Mouse (Mus musculus) hindbrain, embryonic 13.5 days (tissue): ENCODE measurements around the gene Prtn3. TPM values are rescaled to one million over a fixed set of nuclear protein-coding genes. Genes with fewer than 3 reads are reported as not detected.
A peak's percentile ranks its signal among the peaks of the same experiment; 100 is the strongest.

Experiments
- ATAC-seq: fragments of 200-750 bp; cut with Nextera tagmentation; 2 replicates; pipeline ENCODE4 v1.8.0; 2017; ENCODE audit warnings: moderate TSS enrichment; ENCODE audit not compliant: low FRiP score
- H3K27ac ChIP-seq: fragments of 300-500 bp; sonication (generic); 2 replicates; pipeline ENCODE4 v1.5.1; 2015; ENCODE audit warnings: inconsistent platforms, mild to moderate bottlenecking, moderate library complexity
- H3K27me3 ChIP-seq: fragments of 300-500 bp; sonication (generic); 2 replicates; pipeline ENCODE4 v1.6.1; 2015; ENCODE audit warnings: mild to moderate bottlenecking, inconsistent platforms
- H3K36me3 ChIP-seq: fragments of 300-500 bp; sonication (generic); 2 replicates; pipeline ENCODE4 v1.6.1; 2015; ENCODE audit warnings: mild to moderate bottlenecking, inconsistent platforms
- H3K4me1 ChIP-seq: fragments of 300-500 bp; sonication (generic); replicated peaks from 2 replicates; pipeline ENCODE4 v1.6.1; 2015; ENCODE audit warnings: inconsistent platforms
- H3K4me2 ChIP-seq: fragments of 300-500 bp; sonication (generic); 2 replicates; pipeline ENCODE4 v1.6.1; 2015; ENCODE audit warnings: inconsistent platforms, mild to moderate bottlenecking, moderate library complexity
- H3K4me3 ChIP-seq: fragments of 300-500 bp; sonication (generic); 2 replicates; pipeline ENCODE4 v1.5.1; 2015; ENCODE audit warnings: mild to moderate bottlenecking, inconsistent platforms
- H3K9ac ChIP-seq: fragments of 300-500 bp; sonication (generic); 2 replicates; pipeline ENCODE4 v1.6.1; 2015; ENCODE audit warnings: mild to moderate bottlenecking, inconsistent platforms
- H3K9me3 ChIP-seq: fragments of 300-500 bp; sonication (generic); 2 replicates; pipeline ENCODE4 v1.6.1; 2016; ENCODE audit warnings: inconsistent platforms
- WGBS: fragments of 180-500 bp; shearing (Covaris S2); methylation state at CpG from one replicate; pipeline ENCODE4 v1.1.7; 2015; 5-methylcytosine and 5-hydroxymethylcytosine counted together
- polyA plus RNA-seq: library from polyadenylated mRNA; unstranded; fragments of >200 nt; fragmentation: Nextera tagmentation; extraction: Ambion mirVana; gene quantifications from 2 replicates; pipeline ENCODE4 v1.2.1, GENCODE M21; 2015

Gene Prtn3
- polyA plus RNA-seq, 1 experiment from 2014 or later: 15.6 TPM

DNA sequence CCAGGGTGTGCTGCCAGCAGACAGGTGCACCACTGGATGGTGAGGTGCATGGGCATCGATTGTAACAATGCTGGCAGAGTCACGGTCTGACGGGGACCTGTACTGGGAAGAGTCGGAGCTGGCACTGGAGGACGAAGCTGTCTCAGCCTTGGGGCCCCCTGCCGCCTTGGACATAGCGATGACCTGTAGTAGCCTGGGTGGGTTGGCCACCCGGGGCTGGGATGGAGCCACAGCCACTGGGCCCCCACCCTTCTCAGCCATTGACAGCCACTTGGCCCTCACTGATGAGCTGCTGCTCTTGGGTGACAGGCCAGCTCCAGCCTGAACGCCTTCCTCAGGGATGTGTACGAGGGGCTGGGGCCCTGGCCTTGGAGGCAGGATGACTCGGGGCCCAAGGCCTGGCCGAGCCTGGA is 9.1 kb upstream of the Prtn3 start:
- Histone ChIP-seq H3K9ac (0 out of 2 replicates have a peak overlapping the region, but pooled peaks have one; percentile 46), H3K4me2 (no peak overlapping the region), H3K9me3 (no peaks in the 10 kb centered on the region), H3K27ac (peak overlapping the region; percentile 61), H3K36me3 (peaks cover 88% of the 10 kb centered on the region), H3K27me3 (no peaks in the 10 kb centered on the region), H3K4me3 (no peak overlapping the region), H3K4me1 (peaks cover 62% of the 10 kb centered on the region)
- no peak for ATAC-seq
- WGBS: 70% methylated on average over 12 of the region's 12 CpGs

DNA sequence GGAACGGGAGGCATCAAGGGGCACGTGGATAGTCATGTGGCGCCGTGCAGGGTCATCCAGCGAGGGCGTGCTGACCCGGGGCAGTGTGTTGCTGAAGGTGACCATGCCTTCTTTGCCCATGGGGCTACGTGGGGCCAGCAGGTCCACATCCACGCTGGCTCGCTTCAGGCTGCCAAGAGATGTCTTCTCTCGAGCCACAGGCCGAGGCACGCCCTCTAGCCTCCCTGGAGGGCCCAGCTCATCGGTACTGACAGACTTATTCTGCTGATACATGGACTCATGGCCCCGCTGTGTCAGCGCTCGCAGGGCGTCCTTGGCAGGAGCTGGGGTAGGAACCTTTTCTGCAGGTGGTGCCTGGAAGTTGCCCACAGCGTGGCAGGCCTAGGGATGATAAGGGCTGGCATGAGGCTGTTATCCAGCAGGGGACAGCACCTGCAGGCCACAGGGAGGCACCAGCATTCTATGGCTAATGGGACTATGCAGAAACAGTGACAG is 8.4 kb upstream of the Prtn3 start:
- no peaks in the 10 kb centered on the region for H3K27me3 ChIP-seq
- no peak overlapping the region for H3K4me2 ChIP-seq
- peak; percentile 5; the same call in 1 of the 2 replicates for ATAC-seq
- peak overlapping the region; percentile 46; the same call in 1 of the 2 replicates for H3K9ac ChIP-seq
- H3K36me3 ChIP-seq: peaks cover 86% of the 10 kb centered on the region
- no peak overlapping the region for H3K4me3 ChIP-seq
- peak overlapping the region; percentile 61 for H3K27ac ChIP-seq
- H3K9me3 ChIP-seq: no peaks in the 10 kb centered on the region
- peaks cover 64% of the 10 kb centered on the region for H3K4me1 ChIP-seq
- 72% methylated on average over 19 of the region's 19 CpGs for WGBS

DNA sequence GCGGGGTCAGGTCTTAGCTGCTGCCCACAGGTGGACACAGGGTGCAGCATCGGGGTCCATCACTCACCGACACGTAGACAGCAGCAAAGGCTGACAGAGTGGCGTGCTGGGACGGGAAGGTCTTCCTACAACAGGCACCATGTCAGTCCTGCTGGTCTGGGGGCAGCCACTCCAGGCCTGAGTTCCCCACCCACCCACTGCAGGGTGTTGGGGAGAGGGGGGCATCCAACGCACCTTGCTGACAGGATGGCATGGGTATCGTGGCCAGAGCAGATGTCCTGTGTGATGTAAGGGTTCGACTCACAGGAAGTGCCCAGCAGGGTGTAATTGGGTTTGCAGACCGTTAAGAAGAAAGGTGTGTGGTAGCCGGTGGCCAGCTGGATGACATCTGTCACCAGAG is 7.7 kb upstream of the Prtn3 start:
- no peak overlapping the region for H3K4me3 ChIP-seq
- H3K27me3 ChIP-seq: no peaks in the 10 kb centered on the region
- no peak for ATAC-seq
- 0 out of 2 replicates have a peak overlapping the region, but pooled peaks have one; percentile 8 for H3K9ac ChIP-seq
- 0 out of 2 replicates have a peak overlapping the region, but pooled peaks have one; percentile 61 for H3K27ac ChIP-seq
- H3K36me3 ChIP-seq: peaks cover 86% of the 10 kb centered on the region
- no peaks in the 10 kb centered on the region for H3K9me3 ChIP-seq
- peaks cover 66% of the 10 kb centered on the region for H3K4me1 ChIP-seq
- WGBS: 82% methylated on average over 11 of the region's 11 CpGs
- no peak overlapping the region for H3K4me2 ChIP-seq

- no peaks in the 10 kb centered on the region for H3K27me3 ChIP-seq
- H3K36me3 ChIP-seq: peaks cover 42% of the 10 kb centered on the region
- peak overlapping the region; percentile 63 for H3K4me3 ChIP-seq
- peak overlapping the region; percentile 97; the same call in 1 of the 2 replicates for H3K9ac ChIP-seq
- no peak for ATAC-seq
- no peaks in the 10 kb centered on the region for H3K9me3 ChIP-seq
- peak overlapping the region; percentile 98 for H3K4me2 ChIP-seq
- peaks cover 64% of the 10 kb centered on the region for H3K4me1 ChIP-seq
- no peak overlapping the region for H3K27ac ChIP-seq
- 93% methylated on average over 8 of the region's 8 CpGs for WGBS
Measured at GRCm38 (mm10) chr10:79871845-79872244, 2.4 kb upstream of the Prtn3 start.

- H3K4me1 ChIP-seq: peaks cover 56% of the 10 kb centered on the region
- no peak for ATAC-seq
- peak overlapping the region; percentile 97 for H3K9ac ChIP-seq
- H3K4me2 ChIP-seq: peak overlapping the region; percentile 98
- H3K4me3 ChIP-seq: peak overlapping the region; percentile 63
- H3K27me3 ChIP-seq: no peaks in the 10 kb centered on the region
- H3K27ac ChIP-seq: peak overlapping the region; percentile 96
- no peaks in the 10 kb centered on the region for H3K9me3 ChIP-seq
- 42% methylated on average over 3 of the region's 3 CpGs for WGBS
- peaks cover 34% of the 10 kb centered on the region for H3K36me3 ChIP-seq
Measured at GRCm38 (mm10) chr10:79872862-79873261, 1.4 kb upstream of the Prtn3 start.

DNA sequence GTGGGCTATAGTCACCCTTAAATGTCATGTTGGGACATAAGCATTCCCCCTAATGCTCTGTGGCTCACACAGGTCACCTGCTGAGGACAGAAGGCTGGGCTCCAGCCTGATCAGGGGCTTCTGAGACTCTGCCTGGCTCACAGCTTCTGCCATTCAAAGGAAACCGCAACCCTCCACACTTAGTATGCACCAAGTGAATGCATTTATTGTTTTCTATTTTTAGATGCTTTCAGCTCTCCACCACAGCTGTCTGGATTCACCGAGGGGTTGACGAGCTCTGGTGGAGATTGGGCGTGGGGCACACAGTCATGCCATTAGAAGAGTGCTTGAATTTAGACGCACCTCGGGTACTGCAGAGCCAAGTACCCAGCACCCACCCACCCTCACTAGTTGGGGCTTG is 963 bp upstream of the Prtn3 start:
- peak; percentile 7; the same call in 1 of the 2 replicates for ATAC-seq
- no peaks in the 10 kb centered on the region for H3K27me3 ChIP-seq
- peaks cover 56% of the 10 kb centered on the region for H3K4me1 ChIP-seq

GRCm38 (mm10) chr10:79873715-79874289 is 474 bp upstream of the Prtn3 start:
- Histone ChIP-seq H3K27ac (peak overlapping the region; percentile 96), H3K9ac (peak overlapping the region; percentile 97), H3K4me2 (peak overlapping the region; percentile 98), H3K27me3 (no peaks in the 10 kb centered on the region), H3K9me3 (no peaks in the 10 kb centered on the region), H3K4me1 (peaks cover 54% of the 10 kb centered on the region), H3K36me3 (peaks cover 30% of the 10 kb centered on the region), H3K4me3 (peak overlapping the region; percentile 63)
- peak; percentile 13 for ATAC-seq
- WGBS: under 1% methylated on average over 26 of the region's 26 CpGs

More for the DNA sequence above, 963 bp upstream of the Prtn3 start:
- Histone ChIP-seq H3K9ac (peak overlapping the region; percentile 97), H3K4me2 (peak overlapping the region; percentile 98), H3K27ac (peak overlapping the region; percentile 96), H3K9me3 (no peaks in the 10 kb centered on the region), H3K4me3 (peak overlapping the region; percentile 63), H3K36me3 (peaks cover 32% of the 10 kb centered on the region)
- 2% methylated on average over 6 of the region's 6 CpGs for WGBS

GRCm38 (mm10) chr10:79877174-79877573 is 2.9 kb downstream of the Prtn3 start:
- WGBS: 50% methylated on average over 1 of the region's 1 CpGs
- H3K9me3 ChIP-seq: no peaks in the 10 kb centered on the region
- H3K9ac ChIP-seq: no peak overlapping the region
- no peaks in the 10 kb centered on the region for H3K36me3 ChIP-seq
- no peak overlapping the region for H3K27ac ChIP-seq
- peaks cover 24% of the 10 kb centered on the region for H3K27me3 ChIP-seq
- no peak overlapping the region for H3K4me2 ChIP-seq
- ATAC-seq: no peak
- H3K4me1 ChIP-seq: peaks cover 27% of the 10 kb centered on the region
- H3K4me3 ChIP-seq: no peak overlapping the region

DNA sequence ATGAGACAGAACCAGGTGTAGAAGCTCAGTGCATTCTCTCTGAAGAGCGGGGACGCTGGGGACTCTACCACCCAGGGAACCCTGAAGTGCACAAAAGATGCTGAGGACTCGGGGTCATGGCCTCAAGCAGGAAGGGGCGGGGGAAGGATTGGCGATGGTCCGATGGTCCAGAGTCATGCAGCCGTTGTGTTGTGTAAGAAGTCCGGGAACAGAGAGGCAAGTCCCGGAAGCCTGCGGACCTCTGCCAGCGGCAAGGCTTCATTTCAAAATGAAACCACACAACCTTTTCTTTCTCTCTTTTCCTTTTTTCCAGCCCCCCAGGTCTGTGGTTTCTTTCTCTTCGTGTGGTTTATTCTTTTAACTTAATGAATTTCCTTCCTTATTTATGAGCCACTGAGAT is 3.5 kb downstream of the Prtn3 start:
- Histone ChIP-seq H3K27ac (no peak overlapping the region), H3K9me3 (no peaks in the 10 kb centered on the region), H3K9ac (no peak overlapping the region), H3K36me3 (no peaks in the 10 kb centered on the region), H3K27me3 (peaks cover 30% of the 10 kb centered on the region), H3K4me1 (peaks cover 25% of the 10 kb centered on the region), H3K4me2 (no peak overlapping the region), H3K4me3 (no peak overlapping the region)
- ATAC-seq: no peak
- 43% methylated on average over 12 of the region's 12 CpGs for WGBS

DNA sequence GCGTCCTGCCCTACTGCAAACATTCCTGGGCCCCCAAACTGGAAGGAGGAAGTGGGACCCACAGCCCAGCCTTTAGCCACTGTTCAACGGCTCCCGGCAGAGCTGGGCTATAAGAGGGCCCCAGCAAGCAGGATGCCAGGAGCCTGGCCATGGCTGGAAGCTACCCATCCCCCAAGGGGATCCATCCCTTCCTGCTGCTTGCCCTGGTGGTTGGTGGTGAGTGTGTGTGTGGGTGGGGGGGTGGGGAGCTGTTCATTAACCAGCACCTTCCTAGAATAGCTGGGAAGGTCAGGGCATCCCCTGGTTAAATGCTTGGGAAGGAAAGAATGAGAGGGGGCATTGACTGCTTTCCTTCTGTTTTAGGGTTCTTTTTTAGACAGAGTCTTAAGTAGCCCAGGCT is 5.3 kb downstream of the Prtn3 start:
- Histone ChIP-seq H3K9me3 (no peaks in the 10 kb centered on the region), H3K9ac (no peak overlapping the region), H3K27me3 (peaks cover 45% of the 10 kb centered on the region), H3K36me3 (no peaks in the 10 kb centered on the region), H3K4me3 (no peak overlapping the region), H3K4me1 (peaks cover 26% of the 10 kb centered on the region), H3K27ac (no peak overlapping the region), H3K4me2 (no peak overlapping the region)
- WGBS: 40% methylated on average over 3 of the region's 3 CpGs
- no peak for ATAC-seq

GRCm38 (mm10) chr10:79880721-79881120 is 6.4 kb downstream of the Prtn3 start:
- Histone ChIP-seq H3K9me3 (no peaks in the 10 kb centered on the region), H3K4me1 (peaks cover 16% of the 10 kb centered on the region)
- no peak for ATAC-seq

DNA sequence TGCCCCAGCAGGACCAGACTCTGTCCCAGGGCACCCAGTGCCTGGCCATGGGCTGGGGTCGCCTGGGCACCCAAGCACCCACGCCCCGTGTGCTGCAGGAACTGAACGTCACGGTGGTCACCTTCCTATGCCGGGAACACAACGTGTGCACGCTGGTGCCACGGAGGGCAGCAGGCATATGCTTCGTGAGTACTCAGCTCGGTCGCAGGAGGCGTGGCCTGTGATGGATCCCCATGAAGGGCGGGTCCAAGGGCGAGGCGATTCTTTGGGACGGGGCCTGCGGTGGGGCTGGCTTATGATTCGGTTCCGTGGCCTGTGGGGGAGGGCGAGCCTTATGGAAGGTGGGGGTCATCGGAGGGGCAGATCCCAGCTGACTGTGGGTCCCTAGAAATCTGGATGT is 7.7 kb downstream of the Prtn3 start:
- no peak overlapping the region for H3K27ac ChIP-seq
- peaks cover 45% of the 10 kb centered on the region for H3K27me3 ChIP-seq
- H3K9me3 ChIP-seq: no peaks in the 10 kb centered on the region
- peaks cover 16% of the 10 kb centered on the region for H3K4me1 ChIP-seq
- no peak for ATAC-seq
- no peaks in the 10 kb centered on the region for H3K36me3 ChIP-seq
- H3K4me2 ChIP-seq: peak overlapping the region; percentile 40
- peak overlapping the region; percentile 43 for H3K9ac ChIP-seq
- H3K4me3 ChIP-seq: peak overlapping the region; percentile 7; the same call in 1 of the 2 replicates
- WGBS: 6% methylated on average over 22 of the region's 22 CpGs

More at GRCm38 (mm10) chr10:79880721-79881120, 6.4 kb downstream of the Prtn3 start:
- no peak overlapping the region for H3K9ac ChIP-seq
- no peak overlapping the region for H3K4me2 ChIP-seq
- peaks cover 45% of the 10 kb centered on the region for H3K27me3 ChIP-seq
- H3K4me3 ChIP-seq: no peak overlapping the region
- 17% methylated on average over 9 of the region's 9 CpGs for WGBS
- no peak overlapping the region for H3K27ac ChIP-seq
- no peaks in the 10 kb centered on the region for H3K36me3 ChIP-seq
